Mouse (Mus musculus): ENCODE measurements around the gene Foxd3. TPM values are rescaled to one million over a fixed set of nuclear protein-coding genes. Genes with fewer than 3 reads are reported as not detected.

The Foxd3 gene
- polyA plus RNA-seq (2017; shearing (Covaris generic)), result not detected

GRCm38 (mm10) chr4:99655937-99656604 lies at the start of gene Foxd3:
Gene Foxd3 (plus strand): TSS chr4:99656299.

Other genes with a start within 250 kb of the Foxd3 start
- 4.4 TPM for gene Alg6, start 59.4 kb downstream of the Foxd3 start, polyA plus RNA-seq (2017; shearing (Covaris generic))
- gene Efcab7, start 172.9 kb downstream of the Foxd3 start, polyA plus RNA-seq (2017; shearing (Covaris generic)), result 3.1 TPM